Mouse (Mus musculus): ENCODE results near the gene BC025446. TPM values are rescaled to one million over a fixed set of nuclear protein-coding genes. Genes with fewer than 3 reads are reported as not detected.

The BC025446 gene
- polyA plus RNA-seq, 1 experiment from 2014 or later = not detected

GRCm38 (mm10) chr15:75271426-75271825 is 55.2 kb downstream of the BC025446 start:
- Histone ChIP-seq H3K4me3 (ENCODE audit: low read depth, low read length) (no peak overlapping the region), H3K36me3 (ENCODE audit: control insufficient read depth, insufficient read depth, low read length) (no peaks in the 10 kb centered on the region), H3K27me3 (ENCODE audit: control insufficient read depth, insufficient read depth, low read length) (no peaks in the 10 kb centered on the region), H3K4me2 (no peak overlapping the region), H3K27ac (ENCODE audit: low read depth, low read length) (no peak overlapping the region), H3K9me3 (replicated peaks; ENCODE audit: control insufficient read depth, low read length) (no peaks in the 10 kb centered on the region), H3K9ac (ENCODE audit: low read depth, low read length) (no peak overlapping the region), H3K4me1 (ENCODE audit: control insufficient read depth, insufficient read depth, low read length) (no peaks in the 10 kb centered on the region)
- no peak for ATAC-seq (replicated peaks; ENCODE audit: insufficient number of reproducible peaks, low FRiP score, low TSS enrichment)
- 63% methylated on average over 1 of the region's 1 CpGs for WGBS (ENCODE audit: insufficient replicate concordance)

GRCm38 (mm10) chr15:75271891-75272290 is 55.7 kb downstream of the BC025446 start:
- WGBS (ENCODE audit: insufficient replicate concordance) = 64% methylated on average over 3 of the region's 3 CpGs
- no peak for ATAC-seq (replicated peaks; ENCODE audit: insufficient number of reproducible peaks, low FRiP score, low TSS enrichment)
- no peaks in the 10 kb centered on the region for H3K9me3 ChIP-seq (replicated peaks; ENCODE audit: control insufficient read depth, low read length)

More at GRCm38 (mm10) chr15:75271891-75272290, 55.7 kb downstream of the BC025446 start:
- Histone ChIP-seq H3K9ac (ENCODE audit: low read depth, low read length) (no peak overlapping the region), H3K27me3 (ENCODE audit: control insufficient read depth, insufficient read depth, low read length) (no peaks in the 10 kb centered on the region), H3K36me3 (ENCODE audit: control insufficient read depth, insufficient read depth, low read length) (no peaks in the 10 kb centered on the region), H3K4me3 (ENCODE audit: low read depth, low read length) (no peak overlapping the region), H3K4me2 (no peak overlapping the region), H3K27ac (ENCODE audit: low read depth, low read length) (no peak overlapping the region), H3K4me1 (ENCODE audit: control insufficient read depth, insufficient read depth, low read length) (no peaks in the 10 kb centered on the region)

Other genes starting within 250 kb of the BC025446 start
- gene Ly6i, start 232.9 kb upstream of the BC025446 start, polyA plus RNA-seq (2014; fragmentation: Nextera tagmentation; extraction: Ambion mirVana) = not detected in 2 replicates
- gene Ly6a, start 218.3 kb upstream of the BC025446 start, polyA plus RNA-seq (2014; fragmentation: Nextera tagmentation; extraction: Ambion mirVana) = not detected in 2 replicates
- 0.72 and 0.99 TPM in 2 replicates for gene Ly6c1, start 167.5 kb upstream of the BC025446 start, polyA plus RNA-seq (2014; fragmentation: Nextera tagmentation; extraction: Ambion mirVana)
- not detected in 2 replicates for gene Ly6c2, start 104.4 kb upstream of the BC025446 start, polyA plus RNA-seq (2014; fragmentation: Nextera tagmentation; extraction: Ambion mirVana)
- gene Ly6g, start 61.1 kb upstream of the BC025446 start, polyA plus RNA-seq (2014; fragmentation: Nextera tagmentation; extraction: Ambion mirVana) = not detected in 2 replicates
- gene Ly6f, start 52.0 kb downstream of the BC025446 start, polyA plus RNA-seq (2014; fragmentation: Nextera tagmentation; extraction: Ambion mirVana) = not detected in 2 replicates

All from heart, embryonic 11.5 days (tissue).